Mouse (Mus musculus) thymus, postnatal 4 days (tissue): ENCODE measurements around the gene Gimap7.

Source experiments
- DNase-seq: peaks from one replicate; pipeline ENCODE4 v3.0.0; 2021

Gimap7 gene

DNA sequence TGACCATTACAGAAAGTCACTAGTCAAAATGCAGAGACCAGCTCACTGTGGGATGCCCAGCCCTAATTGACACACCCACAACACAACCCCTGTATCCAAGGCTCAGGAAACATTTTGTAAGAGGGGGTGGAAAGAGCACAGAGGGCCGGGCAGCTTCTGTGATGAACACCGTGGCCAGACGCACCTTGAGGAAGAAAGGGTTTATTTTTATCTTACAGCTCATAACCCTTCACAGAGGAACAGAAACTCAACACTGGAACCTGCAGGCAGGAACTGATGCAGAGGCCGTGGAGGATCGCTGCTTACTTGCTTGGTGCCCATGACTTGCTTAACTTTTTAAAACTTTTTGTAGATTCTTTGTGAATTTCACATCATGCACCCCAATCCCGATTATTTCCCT is 25.5 kb upstream of the Gimap7 start:
- DNase-seq, result no peak

DNA sequence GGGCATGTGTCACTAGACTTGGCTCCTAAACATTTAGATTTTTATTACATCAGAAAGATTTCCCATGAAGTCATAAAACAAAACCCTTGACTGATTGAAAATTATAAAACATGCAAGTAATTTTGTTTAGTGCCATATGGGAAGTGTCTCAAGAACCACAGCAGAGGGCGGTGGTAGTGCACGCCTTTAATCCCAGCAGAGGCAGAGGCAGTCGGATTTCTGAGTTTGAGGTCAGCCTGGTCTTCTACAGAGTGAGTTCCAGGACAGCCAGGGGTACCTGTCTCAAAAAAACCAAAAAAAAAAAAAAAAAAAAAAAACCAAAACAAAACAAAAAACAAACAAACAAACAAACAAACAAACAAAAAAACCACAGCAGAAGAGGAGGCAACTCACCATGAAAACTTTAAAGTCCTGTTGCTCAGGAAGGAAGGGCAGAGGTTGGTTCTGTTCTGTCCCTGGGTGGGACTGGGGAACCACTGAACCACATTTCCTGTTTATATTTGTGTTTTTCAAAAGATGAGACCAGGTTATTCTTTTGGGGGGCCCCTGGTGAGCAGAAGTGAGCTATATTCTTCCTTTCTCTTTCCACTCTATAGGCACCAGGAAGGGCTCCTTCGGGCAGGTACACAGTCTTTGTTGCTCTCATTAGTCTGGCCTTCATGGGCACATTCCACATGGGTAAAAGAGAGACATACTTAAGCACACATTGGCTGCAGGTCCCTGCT is 21.4 kb upstream of the Gimap7 start:
- DNase-seq, result no peak

DNA sequence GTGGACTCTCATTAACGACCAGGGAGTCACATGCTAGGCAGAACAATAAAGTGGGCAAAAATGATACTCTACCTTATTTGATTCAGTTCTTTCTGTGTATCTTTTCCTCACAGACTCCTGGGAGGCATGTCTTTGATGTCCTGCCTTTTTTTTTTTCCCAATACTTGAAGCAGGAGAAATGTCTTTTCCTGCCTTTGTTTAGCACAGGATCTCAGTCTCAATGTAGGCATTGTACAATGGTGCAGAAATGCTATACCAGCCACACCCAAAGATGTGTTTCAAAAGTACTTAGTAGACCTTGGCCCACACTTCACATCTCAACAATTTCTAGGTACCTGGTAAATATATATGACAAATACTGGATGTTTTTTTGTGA is 20.9 kb upstream of the Gimap7 start:
- DNase-seq, result no peak

DNA sequence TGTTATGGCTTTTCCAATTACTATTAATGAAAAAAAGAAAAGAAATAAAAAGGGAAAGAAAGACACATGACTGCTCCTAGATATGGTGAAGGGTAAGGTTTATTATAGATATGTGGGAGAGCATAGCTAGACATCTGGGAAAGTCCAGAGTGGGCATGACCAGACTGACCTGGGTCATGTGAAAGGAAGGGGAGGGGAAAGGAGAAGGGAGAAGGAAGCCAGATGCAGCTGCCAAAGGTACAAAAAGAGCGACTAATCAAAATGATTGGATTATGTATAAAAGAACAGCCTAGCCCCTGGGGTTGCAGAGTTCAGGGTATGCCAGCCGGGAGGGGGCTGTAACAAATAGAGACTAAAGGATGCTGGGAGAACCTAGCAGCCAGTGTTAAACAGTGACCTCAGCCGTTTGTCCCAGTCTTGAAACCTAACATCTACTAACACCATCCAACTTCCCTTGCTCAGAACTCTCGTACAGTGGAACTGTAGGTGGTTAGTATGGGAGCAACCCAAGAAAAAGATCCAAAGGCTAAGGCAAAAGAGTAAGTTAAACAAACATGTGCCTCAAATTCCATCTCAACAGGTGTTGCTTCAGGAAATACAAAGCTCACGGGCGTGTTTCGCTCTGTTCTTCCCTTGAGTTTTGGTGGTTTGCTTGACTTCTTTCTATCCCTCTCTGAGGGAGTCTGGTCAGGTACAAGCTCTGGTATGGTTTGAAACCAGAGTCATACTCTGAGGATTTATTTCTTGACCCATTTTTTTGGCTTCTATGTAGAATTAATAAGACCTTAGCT is 20.2 kb upstream of the Gimap7 start:
- DNase-seq, result no peak

DNA sequence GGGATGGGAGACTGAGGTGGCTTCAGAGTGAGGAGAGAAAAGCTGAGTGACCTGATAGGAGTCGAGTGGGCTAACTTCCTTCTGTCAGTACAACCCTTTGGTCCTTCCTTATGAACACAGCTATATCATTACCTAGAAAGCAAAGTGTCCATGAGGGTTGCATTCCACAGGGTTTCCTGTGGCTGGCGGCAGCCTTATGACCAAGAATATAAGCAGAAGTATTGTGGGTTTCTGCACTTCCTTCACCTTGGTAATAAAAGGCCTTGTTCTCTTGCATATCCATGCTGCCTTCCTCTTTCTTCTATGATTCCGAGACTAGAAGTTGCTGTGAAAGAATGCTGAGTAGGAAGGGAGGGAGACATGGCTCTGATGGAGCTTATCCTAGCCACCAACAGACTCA is 19.5 kb upstream of the Gimap7 start:
- no peak for DNase-seq

DNA sequence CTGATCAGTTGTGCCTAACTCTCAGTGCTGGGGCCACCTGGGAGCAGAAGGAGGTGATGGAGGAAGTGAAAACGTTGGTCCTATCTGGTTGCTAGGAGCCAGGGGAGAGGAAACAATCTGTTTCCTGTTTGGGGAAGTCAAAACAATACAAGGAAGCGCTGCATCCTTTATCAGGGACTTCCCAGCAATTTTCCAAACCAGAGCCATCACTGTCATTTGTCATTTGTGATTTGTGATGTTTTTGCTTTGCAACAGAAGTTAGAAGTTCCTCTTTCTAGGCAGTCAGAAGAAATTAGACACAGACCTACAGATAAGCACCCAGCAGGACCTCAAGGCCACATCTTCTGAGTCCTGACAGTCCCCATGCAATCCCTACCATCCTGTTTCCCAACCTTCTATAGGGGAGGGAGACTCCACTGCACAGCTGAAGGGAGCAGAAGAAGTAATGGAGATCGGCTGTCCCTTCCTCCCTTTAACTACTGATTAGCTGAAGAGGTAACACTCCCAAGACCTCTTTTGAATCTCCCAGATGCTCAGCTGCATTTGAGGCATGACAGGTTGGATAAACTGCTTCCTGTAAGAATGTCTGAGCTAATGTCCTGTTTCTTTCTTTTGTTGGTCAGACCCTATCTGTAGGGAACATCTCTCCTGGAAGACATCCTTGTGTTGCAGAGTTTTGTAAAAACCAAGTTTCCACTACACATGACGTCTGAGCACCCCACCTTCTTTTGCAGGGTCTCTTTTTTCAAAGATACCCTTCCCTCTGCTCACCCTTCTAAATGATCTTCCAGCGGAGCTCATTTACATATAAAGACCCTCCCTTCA is 18.0 kb upstream of the Gimap7 start:
- no peak for DNase-seq

DNA sequence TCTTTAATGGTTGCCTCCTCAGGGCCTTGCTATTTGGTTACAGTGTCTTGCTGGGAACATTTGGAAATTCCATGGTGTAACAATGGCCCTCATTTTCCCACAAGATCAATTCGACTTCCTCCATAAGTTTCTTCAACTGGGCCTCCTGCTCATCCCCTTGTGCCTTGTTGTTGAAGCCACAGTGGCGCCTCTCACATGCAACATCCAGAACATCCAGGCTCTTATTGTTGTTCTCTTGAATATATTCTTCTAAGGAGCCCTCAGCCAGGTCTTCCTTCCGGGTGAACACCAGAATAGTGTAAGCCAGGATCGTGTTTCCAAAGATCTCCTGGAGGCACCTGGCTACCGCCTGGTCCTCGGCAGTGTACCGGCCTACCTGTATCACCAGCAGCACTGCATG is 16.3 kb upstream of the Gimap7 start:
- no peak for DNase-seq

DNA sequence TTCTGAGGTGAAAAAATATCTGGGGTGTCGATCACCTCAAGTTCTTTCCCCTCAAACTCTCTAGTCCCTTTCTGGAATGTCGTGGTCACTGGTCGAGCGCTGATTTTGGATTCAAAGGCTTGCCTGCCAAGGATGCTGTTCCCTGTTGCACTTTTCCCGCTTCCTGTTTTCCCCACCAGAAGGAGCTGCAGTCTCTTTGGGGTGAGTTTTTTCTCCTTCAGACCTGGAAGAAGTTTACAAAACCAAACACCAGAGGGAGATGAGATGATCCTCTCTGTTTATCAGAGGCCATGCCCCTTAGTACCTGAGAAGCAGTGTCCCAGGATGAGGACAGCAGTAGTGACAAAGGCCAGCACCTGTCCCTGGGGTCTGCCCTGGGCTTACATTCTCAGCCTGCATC is 15.8 kb upstream of the Gimap7 start:
- no peak for DNase-seq

DNA sequence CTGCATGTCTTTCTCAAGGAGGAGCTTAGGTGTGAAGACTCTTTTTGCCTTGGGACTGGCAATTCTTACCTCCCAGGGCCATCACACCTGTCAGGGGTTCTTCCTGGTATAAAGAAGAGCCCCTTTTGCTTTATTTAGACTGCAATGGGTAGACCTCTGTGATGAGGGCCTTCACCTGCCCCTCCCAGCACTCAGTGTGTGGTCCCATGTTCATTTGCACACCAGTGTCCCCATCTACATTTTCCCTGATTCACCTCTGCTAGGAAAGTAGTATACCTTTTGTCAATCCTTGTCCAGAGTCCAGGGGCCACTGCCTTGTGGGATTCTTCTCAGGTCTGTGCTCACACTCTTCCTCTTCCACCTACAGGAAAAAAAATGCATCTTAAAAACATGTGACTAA is 14.3 kb upstream of the Gimap7 start:
- no peak for DNase-seq

DNA sequence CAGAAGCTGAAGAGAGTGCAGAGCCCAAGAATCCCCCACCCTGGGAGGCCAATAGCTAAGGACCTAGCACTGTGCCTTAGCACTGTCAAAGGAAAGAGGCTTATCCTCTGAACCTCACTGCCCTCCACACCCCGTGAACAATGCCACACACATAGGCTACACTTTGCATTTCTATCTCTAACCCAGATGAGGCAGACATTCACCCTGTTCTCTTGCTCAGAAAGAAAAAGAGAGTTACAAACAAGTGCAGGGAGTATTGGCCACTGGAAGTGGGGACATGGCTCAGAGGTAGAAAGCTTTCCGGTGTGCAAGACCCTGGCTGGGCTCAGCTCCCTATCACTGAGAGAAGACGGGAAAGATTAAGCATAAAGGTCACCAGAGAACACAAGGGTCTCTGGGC is 12.3 kb upstream of the Gimap7 start:
- DNase-seq, result no peak

DNA sequence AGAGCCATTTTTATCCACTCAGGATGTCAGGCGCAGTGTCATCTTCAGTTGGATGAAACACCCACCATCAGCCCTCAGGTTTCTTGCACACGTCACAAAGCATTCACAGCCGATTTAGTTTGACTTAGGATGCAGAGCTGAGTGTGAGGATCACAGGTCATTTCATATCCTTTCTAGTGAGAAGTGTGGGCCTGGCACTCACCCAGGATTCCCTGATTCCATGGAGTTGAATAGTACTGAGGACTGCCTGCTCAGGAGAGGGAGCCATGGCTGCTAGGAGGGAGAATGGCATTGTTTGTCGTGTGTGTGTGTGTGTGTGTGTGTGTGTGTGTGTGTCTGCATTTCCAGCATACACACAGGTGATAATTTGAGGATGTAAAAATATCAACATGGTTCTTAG is 1.9 kb downstream of the Gimap7 start:
- DNase-seq, result no peak

DNA sequence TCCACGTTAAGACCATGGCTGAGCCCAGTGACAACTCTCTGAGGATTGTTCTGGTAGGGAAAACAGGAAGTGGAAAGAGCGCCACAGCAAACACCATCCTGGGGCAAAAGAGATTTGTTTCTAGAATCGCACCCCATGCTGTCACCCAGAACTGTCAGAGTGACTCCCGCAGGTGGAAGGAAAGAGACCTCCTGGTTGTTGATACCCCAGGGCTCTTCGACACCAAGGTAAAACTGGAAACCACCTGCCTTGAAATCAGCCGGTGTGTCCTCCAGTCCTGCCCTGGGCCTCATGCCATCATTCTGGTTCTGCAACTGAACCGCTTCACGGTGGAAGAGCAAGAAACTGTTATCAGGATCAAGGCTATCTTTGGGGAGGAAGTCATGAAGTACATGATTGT is 5.0 kb downstream of the Gimap7 start:
- peak; percentile 31 for DNase-seq

DNA sequence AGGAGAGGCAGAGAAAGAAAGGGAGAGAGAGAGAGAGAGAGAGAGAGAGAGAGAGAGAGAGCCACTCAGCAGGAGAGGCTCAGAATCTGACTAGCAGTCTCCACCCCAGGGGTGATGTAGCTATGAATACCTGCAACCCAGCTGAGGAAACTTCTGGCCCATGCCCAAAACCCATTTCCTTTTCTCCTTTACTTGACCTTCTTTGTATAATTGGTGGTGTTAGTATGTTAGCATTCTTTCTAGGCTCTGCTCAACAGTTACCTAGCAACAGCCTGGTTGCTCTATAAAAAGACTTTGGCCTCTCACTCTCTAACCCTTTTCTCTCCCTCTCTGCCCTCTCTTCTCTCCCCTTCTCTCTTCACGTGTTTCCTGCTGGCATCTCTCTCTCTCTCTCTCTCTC is 7.1 kb downstream of the Gimap7 start:
- DNase-seq, result peak; percentile 20

DNA sequence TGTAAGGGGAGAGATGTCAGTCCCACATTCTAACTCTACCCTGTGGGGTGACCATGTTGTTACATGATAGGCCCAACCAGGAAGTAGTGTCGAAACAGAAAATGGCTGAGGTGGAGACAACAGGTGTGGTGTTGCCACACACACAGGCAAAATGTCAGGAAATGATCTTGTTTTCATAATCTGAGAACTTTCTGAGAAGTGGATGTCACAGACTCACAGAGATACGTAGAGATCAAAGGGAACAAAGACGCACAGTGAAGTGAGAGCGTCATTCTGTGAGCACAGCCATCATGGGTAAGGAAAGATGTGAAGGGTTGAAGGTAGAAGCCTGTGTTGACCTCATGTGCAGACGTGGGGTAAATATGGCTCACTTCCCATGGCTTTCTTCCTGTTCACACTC is 9.3 kb downstream of the Gimap7 start:
- no peak for DNase-seq

DNA sequence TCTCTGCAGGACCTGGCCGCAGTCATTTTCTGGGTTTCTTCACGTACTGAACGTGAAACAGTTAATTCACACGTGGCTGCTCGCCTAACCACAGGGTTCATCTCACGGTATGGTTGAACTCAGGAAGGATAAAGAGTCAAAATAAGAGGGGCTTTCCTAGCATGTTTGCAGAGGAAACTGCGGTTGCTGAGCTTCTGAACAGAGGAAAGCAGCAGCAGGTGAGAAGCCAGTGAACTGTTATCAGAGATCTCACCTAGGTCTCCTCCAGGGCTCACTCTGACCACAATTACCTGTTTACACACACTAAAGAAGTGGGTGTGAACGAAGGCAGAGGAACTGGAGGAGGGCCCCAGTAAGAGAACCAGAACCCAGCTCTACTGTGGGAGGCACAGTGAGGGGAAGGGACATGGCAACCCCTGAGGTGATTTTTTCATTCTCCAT is 14.5 kb downstream of the Gimap7 start:
- DNase-seq, result peak; percentile 68

DNA sequence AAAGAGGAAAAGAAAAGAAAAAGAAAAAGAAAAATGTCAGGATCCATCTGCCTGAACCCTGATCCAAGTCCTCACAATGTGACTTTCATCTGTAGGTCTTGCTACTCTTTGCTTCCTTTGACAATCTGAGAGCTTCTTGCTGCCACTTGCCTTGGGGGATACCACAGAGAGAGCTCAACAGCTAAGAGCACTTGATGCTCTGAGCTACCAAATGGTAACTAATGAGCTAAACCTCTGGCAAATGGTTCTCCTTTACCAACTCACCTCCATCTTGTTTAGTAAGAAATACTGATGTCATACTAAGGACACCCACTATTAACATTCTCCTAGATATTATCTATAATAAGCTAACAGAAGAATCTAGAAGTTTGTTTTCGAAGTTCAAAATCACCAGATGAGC is 15.2 kb downstream of the Gimap7 start:
- DNase-seq, result no peak

DNA sequence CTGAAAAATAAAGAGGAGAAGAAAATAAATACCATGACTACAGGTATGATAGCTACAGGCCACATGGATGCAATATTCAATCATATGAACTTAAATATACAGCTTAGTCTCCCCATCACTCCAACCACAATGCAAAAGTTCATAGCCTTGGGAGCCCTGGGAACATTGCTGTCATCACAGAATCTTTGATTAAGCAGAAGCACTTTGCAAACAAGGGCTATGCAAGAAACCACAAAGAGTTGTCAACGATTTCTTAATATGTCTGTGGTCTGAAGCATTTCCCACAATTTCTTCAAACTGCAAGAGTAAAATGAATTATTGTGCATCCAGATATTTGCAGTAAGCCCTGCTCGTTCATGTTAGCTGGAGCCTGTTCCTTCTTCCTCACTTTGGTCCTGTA is 18.6 kb downstream of the Gimap7 start:
- no peak for DNase-seq

DNA sequence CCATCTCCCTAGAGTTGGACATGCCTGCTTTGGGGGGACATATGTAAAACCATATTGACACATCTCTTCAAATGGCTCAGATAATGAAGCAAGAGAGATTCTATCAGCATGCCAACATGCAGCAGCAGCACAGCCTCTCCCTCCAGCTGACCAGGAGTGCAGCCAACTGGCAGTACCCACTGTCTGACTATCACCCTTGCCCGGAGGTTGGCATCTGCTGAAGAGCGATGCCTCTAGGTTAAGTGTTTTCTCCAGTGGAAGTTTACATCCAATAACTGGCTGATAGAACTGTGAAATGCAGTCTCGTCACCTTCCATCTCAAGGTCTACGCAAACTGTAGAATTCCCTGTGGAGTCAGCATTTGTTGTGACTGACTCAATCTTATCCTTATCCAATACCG is 19.3 kb downstream of the Gimap7 start:
- peak; percentile 24 for DNase-seq

DNA sequence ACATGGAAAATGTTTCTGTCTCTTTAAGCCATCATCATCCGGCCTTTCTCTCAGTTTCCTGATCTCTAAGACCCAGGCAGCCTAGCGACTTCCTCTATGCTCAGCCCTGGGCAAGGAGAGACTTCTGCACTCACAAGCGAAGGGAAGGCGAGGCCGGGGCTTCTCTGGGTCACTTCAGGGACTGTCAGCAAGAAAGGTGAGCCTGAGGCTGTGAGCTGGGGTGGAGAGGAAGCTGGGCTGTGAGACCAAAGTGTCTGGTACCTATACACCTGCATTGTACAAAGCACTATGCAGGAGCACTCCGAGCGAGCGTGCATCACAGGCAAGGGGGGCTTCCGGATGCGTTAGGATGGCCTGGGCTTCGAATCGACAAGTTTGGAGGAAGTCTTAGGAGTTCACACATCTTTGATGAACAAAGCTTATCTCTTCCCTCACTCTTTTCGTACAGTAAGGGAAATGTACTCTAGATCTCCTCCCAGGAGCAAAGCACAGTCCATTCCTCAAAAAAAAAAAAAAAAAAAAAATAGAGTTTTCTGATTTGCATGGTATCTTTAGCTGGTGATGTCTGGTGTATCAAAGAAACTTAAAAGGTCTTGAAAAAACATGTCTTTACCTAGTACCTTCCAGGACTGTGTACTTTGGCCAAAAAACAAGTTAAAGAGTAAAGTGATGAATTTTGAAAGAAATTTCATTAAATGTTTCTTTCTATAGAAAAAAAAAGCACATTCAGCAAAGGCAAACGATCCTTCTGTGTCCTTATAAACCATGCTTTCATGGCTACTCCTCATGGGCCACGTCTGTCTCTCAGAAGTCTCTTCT is 20.7 kb downstream of the Gimap7 start, which contains the start of gene Gimap1:
Gene Gimap1, plus strand, starts transcription at position 94 of the 819 bp plus-strand sequence.
- DNase-seq, result peak; percentile 79

DNA sequence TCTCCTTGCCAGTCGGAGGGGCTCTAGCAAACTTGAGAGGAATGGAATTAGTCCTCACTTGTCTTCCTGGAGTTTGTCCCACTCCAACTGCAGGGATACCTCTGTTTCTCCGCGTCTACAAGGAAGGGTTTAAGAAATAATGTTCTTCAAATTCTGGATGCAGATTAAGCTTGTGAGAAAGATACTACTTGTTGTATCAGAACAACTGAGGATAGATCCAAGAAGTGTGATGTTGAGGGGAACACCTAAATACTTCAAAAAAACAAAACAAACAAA is 21.3 kb downstream of the Gimap7 start:
- no peak for DNase-seq

DNA sequence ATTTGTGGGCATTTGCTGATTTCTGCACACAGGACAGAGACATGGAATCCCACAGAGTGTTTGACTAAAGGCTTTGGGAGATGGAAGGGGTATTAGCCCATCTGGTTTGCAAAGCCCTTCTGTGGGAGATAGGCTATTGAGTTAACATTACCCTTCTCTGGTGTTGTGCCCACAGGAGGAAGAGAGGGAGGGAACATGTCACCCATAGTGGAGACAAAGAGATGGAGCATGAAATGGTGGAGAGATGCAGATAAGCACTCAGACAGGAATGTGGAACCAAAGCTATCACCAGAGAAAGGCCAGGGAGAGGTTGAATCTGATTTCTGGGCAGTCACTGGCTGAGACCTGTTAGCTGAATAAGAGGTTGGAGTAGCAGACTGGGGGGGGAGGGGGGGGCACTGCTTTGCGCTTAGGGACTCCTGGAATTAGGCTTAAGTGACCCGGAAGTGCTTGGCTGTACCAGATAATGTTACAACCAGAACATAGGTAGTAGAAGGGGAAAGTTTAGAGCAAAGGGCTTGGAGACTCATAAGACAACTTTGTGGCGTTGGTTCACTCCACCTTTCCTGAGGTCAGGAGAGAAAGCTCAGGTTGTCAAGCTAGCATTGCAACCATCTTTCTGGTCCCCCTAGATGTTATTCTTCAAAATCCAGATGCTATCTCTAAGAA is 22.2 kb downstream of the Gimap7 start:
- DNase-seq, result no peak

DNA sequence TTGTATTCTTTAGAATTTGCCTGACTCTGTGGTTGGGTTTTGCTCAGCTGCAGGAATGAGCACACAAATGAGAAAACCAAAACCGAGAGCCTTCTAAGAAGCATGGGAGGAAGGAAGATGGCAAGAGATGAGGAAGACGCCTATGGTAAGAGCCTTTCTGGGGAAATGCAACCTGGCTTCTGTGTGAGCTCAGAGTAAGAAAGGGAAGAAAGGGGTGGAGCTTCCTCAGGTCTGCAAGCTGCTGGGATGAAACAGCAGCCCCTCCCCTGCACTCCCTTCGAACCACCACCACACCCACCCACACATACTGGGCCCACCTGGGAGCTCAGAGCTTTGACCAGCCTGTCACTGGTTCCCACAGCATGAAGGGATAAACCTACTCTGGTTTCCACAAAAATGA is 22.9 kb downstream of the Gimap7 start:
- DNase-seq, result peak; percentile 57
